Mouse (Mus musculus): Measurements from ENCODE around the gene Slc22a21.
"Not testable (repeated sequence)": the region's sequence is repeated elsewhere in the genome, so short reads cannot be mapped to it uniquely, and the experiment has no call there.

The Slc22a21 gene

GRCm38 (mm10) chr11:54018893-54019732 lies 39.0 kb upstream of the Slc22a21 start:
- Histone ChIP-seq H3K36me3 (ENCODE audit: insufficient read depth, low read length) (no peaks in the 10 kb centered on the region), H3K9me3 (ENCODE audit: low read length) (no peaks in the 10 kb centered on the region), H3K27me3 (ENCODE audit: insufficient read depth, low read length) (peaks cover 10% of the 10 kb centered on the region; the same call in 1 of the 2 replicates), H3K4me1 (replicated peaks; ENCODE audit: low read depth, low read length) (no peaks in the 10 kb centered on the region), H3K4me3 (replicated peaks; ENCODE audit: low read length) (no peak overlapping the region)
- TF ChIP-seq NANOG (IDR thresholded peaks at IDR 0.05; ENCODE audit: borderline replicate concordance, low read length) = no peak

- Histone ChIP-seq H3K9me3 (ENCODE audit: low read length) (no peaks in the 10 kb centered on the region), H3K4me1 (replicated peaks; ENCODE audit: low read depth, low read length) (no peaks in the 10 kb centered on the region), H3K27me3 (ENCODE audit: insufficient read depth, low read length) (peaks cover 5% of the 10 kb centered on the region; the same call in 1 of the 2 replicates), H3K4me3 (replicated peaks; ENCODE audit: low read length) (no peak overlapping the region), H3K36me3 (ENCODE audit: insufficient read depth, low read length) (no peaks in the 10 kb centered on the region)
- no peak for TF ChIP-seq POU5F1 (IDR thresholded peaks at IDR 0.05; ENCODE audit: borderline replicate concordance, low read length)
- no peak for TF ChIP-seq CTCF (conservative IDR thresholded peaks at IDR 0.05; ENCODE audit: low read length)
- TF ChIP-seq NANOG (IDR thresholded peaks at IDR 0.05; ENCODE audit: borderline replicate concordance, low read length) = no peak
Measured at GRCm38 (mm10) chr11:54017596-54017995, 37.5 kb upstream of the Slc22a21 start.

GRCm38 (mm10) chr11:54016051-54016450 lies 35.9 kb upstream of the Slc22a21 start:
- Histone ChIP-seq H3K9me3 (ENCODE audit: low read length) (no peaks in the 10 kb centered on the region), H3K4me3 (replicated peaks; ENCODE audit: low read length) (no peak overlapping the region), H3K4me1 (replicated peaks; ENCODE audit: low read depth, low read length) (no peaks in the 10 kb centered on the region), H3K27me3 (ENCODE audit: insufficient read depth, low read length) (peaks cover 7% of the 10 kb centered on the region; the same call in 1 of the 2 replicates), H3K36me3 (ENCODE audit: insufficient read depth, low read length) (no peaks in the 10 kb centered on the region)
- no peak for TF ChIP-seq CTCF (conservative IDR thresholded peaks at IDR 0.05; ENCODE audit: low read length)

- Histone ChIP-seq H3K4me1 (replicated peaks; ENCODE audit: low read depth, low read length) (no peaks in the 10 kb centered on the region), H3K9me3 (ENCODE audit: low read length) (no peaks in the 10 kb centered on the region), H3K36me3 (ENCODE audit: insufficient read depth, low read length) (no peaks in the 10 kb centered on the region), H3K4me3 (replicated peaks; ENCODE audit: low read length) (no peak overlapping the region), H3K27me3 (ENCODE audit: insufficient read depth, low read length) (peaks cover 7% of the 10 kb centered on the region; the same call in 1 of the 2 replicates)
- TF ChIP-seq POU5F1 (IDR thresholded peaks at IDR 0.05; ENCODE audit: borderline replicate concordance, low read length) = no peak
- no peak for TF ChIP-seq CTCF (conservative IDR thresholded peaks at IDR 0.05; ENCODE audit: low read length)
- TF ChIP-seq NANOG (IDR thresholded peaks at IDR 0.05; ENCODE audit: borderline replicate concordance, low read length) = no peak
Measured at GRCm38 (mm10) chr11:54012961-54013360, 32.8 kb upstream of the Slc22a21 start.

GRCm38 (mm10) chr11:54011255-54011654 lies 31.1 kb upstream of the Slc22a21 start:
- Histone ChIP-seq H3K9me3 (ENCODE audit: low read length) (no peaks in the 10 kb centered on the region), H3K4me3 (replicated peaks; ENCODE audit: low read length) (no peak overlapping the region), H3K4me1 (replicated peaks; ENCODE audit: low read depth, low read length) (no peaks in the 10 kb centered on the region), H3K27me3 (ENCODE audit: insufficient read depth, low read length) (peaks cover 3% of the 10 kb centered on the region), H3K36me3 (ENCODE audit: insufficient read depth, low read length) (no peaks in the 10 kb centered on the region)
- TF ChIP-seq POU5F1 (IDR thresholded peaks at IDR 0.05; ENCODE audit: borderline replicate concordance, low read length) = no peak
- TF ChIP-seq NANOG (IDR thresholded peaks at IDR 0.05; ENCODE audit: borderline replicate concordance, low read length) = no peak
- no peak for TF ChIP-seq CTCF (conservative IDR thresholded peaks at IDR 0.05; ENCODE audit: low read length)

- Histone ChIP-seq H3K4me3 (replicated peaks; ENCODE audit: low read length) (no peak overlapping the region), H3K36me3 (ENCODE audit: insufficient read depth, low read length) (no peaks in the 10 kb centered on the region), H3K27me3 (ENCODE audit: insufficient read depth, low read length) (peaks cover 3% of the 10 kb centered on the region), H3K4me1 (replicated peaks; ENCODE audit: low read depth, low read length) (no peaks in the 10 kb centered on the region), H3K9me3 (ENCODE audit: low read length) (no peaks in the 10 kb centered on the region)
- TF ChIP-seq POU5F1 (IDR thresholded peaks at IDR 0.05; ENCODE audit: borderline replicate concordance, low read length) (no peak), NANOG (IDR thresholded peaks at IDR 0.05; ENCODE audit: borderline replicate concordance, low read length) (no peak), CTCF (conservative IDR thresholded peaks at IDR 0.05; ENCODE audit: low read length) (no peak)
Measured at GRCm38 (mm10) chr11:54008416-54008920, 28.3 kb upstream of the Slc22a21 start.

- TF ChIP-seq CTCF (conservative IDR thresholded peaks at IDR 0.05; ENCODE audit: low read length) (no peak), NANOG (IDR thresholded peaks at IDR 0.05; ENCODE audit: borderline replicate concordance, low read length) (no peak), POU5F1 (IDR thresholded peaks at IDR 0.05; ENCODE audit: borderline replicate concordance, low read length) (no peak)
- no peaks in the 10 kb centered on the region; the same call in 1 of the 2 replicates for H3K4me1 ChIP-seq (replicated peaks; ENCODE audit: low read depth, low read length)
- no peak overlapping the region for H3K4me3 ChIP-seq (replicated peaks; ENCODE audit: low read length)
- H3K27me3 ChIP-seq (ENCODE audit: insufficient read depth, low read length) = peaks cover 3% of the 10 kb centered on the region
- H3K9me3 ChIP-seq (ENCODE audit: low read length) = no peaks in the 10 kb centered on the region
- H3K36me3 ChIP-seq (ENCODE audit: insufficient read depth, low read length) = no peaks in the 10 kb centered on the region
Measured at GRCm38 (mm10) chr11:54007717-54008116, 27.6 kb upstream of the Slc22a21 start.

- H3K4me1 ChIP-seq (replicated peaks; ENCODE audit: low read depth, low read length) = no peaks in the 10 kb centered on the region; the same call in 1 of the 2 replicates
- H3K9me3 ChIP-seq (ENCODE audit: low read length) = no peaks in the 10 kb centered on the region
- H3K36me3 ChIP-seq (ENCODE audit: insufficient read depth, low read length) = no peaks in the 10 kb centered on the region
- no peak overlapping the region for H3K4me3 ChIP-seq (replicated peaks; ENCODE audit: low read length)
- TF ChIP-seq CTCF (conservative IDR thresholded peaks at IDR 0.05; ENCODE audit: low read length) (no peak), NANOG (IDR thresholded peaks at IDR 0.05; ENCODE audit: borderline replicate concordance, low read length) (no peak), POU5F1 (IDR thresholded peaks at IDR 0.05; ENCODE audit: borderline replicate concordance, low read length) (no peak)
- H3K27me3 ChIP-seq (ENCODE audit: insufficient read depth, low read length) = peaks cover 1% of the 10 kb centered on the region
Measured at GRCm38 (mm10) chr11:54006901-54007300, 26.8 kb upstream of the Slc22a21 start.

GRCm38 (mm10) chr11:54006362-54006761 lies 26.2 kb upstream of the Slc22a21 start:
- H3K36me3 ChIP-seq (ENCODE audit: insufficient read depth, low read length); H3K4me3 ChIP-seq (replicated peaks; ENCODE audit: low read length); H3K9me3 ChIP-seq (ENCODE audit: low read length); H3K4me1 ChIP-seq (replicated peaks; ENCODE audit: low read depth, low read length); H3K27me3 ChIP-seq (ENCODE audit: insufficient read depth, low read length): not testable (repeated sequence)
